Mouse (Mus musculus) CH12.LX (cell line): Measurements from ENCODE around the gene Mmp23.

ENCODE experiments used
- BHLHE40 ChIP-seq: IDR thresholded peaks from 2 replicates; pipeline ENCODE4 v1.6.1; 2011; ENCODE audit warnings: mild to moderate bottlenecking, low read depth, low read length, improper control_type of control experiment
- CTCF ChIP-seq, 2 experiments: IDR thresholded peaks in 1 of 2; conservative IDR thresholded peaks in 1 of 2; 2 replicates each; pipeline ENCODE4 v1.5.1; 2011 to 2012; ENCODE audit warnings: low read depth in 2 of 2, low read length in 2 of 2, improper control_type of control experiment in 1 of 2, inconsistent platforms in 1 of 2, mild to moderate bottlenecking in 1 of 2, moderate library complexity in 1 of 2
- EP300 ChIP-seq: IDR thresholded peaks from 2 replicates; pipeline ENCODE4 v1.6.1; 2011; ENCODE audit warnings: low read length, improper control_type of control experiment
- JUND ChIP-seq: conservative IDR thresholded peaks from 2 replicates; pipeline ENCODE4 v1.6.1; 2011; ENCODE audit warnings: low read depth, low read length, improper control_type of control experiment
- MYC ChIP-seq: IDR thresholded peaks from 2 replicates; pipeline ENCODE4 v1.6.1; 2011; ENCODE audit warnings: low read depth, mild to moderate bottlenecking, improper control_type of control experiment, low read length
- PAX5 ChIP-seq: IDR thresholded peaks from 2 replicates; pipeline ENCODE4 v1.6.1; 2012; ENCODE audit warnings: low read length, inconsistent platforms, mixed read lengths
- POLR2A ChIP-seq: IDR thresholded peaks from 2 replicates; pipeline ENCODE4 v1.6.1; 2011; ENCODE audit warnings: low read depth, mild to moderate bottlenecking, improper control_type of control experiment, low read length
- POLR2AphosphoS2 ChIP-seq: IDR thresholded peaks from 2 replicates; pipeline ENCODE4 v1.6.1; 2011; ENCODE audit warnings: low read depth, low read length, improper control_type of control experiment
- UBTF ChIP-seq: IDR thresholded peaks from 2 replicates; pipeline ENCODE4 v1.6.1; 2012; ENCODE audit warnings: low read depth, mild to moderate bottlenecking, inconsistent platforms, low read length, improper control_type of control experiment, moderate library complexity
- ZC3H11A ChIP-seq: IDR thresholded peaks from 2 replicates; pipeline ENCODE4 v1.6.1; 2012; ENCODE audit warnings: low read depth, mild to moderate bottlenecking, inconsistent platforms, low read length, improper control_type of control experiment

DNA sequence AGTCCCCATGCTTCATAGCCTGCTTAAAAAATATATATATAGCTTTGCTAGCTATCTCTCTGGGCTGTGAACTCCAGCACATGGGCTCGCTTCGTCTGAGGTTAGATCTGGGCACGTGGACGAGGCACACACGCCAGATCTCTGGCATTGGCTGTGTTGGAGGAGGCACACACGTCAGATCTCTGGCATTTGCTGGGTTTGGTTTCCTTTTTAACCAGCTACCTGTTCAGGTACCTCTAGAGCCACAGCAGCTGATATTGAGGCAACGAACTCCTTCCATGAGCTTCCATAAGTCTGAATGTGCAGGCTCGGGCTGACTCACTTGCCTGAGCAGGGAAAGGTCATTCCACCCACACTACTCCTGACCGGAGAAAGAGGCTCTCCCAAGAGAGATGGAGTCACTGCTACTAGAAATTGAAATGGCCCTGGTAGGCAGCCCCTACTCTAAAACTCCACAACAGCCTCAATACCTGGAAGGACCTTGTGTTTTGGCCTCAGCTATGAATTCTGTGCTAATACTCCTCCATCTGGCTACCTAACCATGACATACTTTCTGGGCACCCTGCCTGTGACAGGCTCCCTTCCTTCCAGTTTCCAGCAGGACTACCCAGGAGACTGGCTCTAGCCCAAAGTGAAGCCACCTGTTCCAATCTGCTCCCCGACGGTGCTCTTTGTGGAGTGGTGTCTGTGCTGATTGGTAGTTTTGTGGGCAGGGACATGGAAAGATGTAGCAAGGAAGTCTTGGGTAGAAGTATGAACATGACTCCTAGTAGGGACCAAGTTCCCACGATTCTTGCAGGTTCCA, 37.6 kb upstream of the Mmp23 start:
- no peak for TF ChIP-seq MYC
- TF ChIP-seq POLR2AphosphoS2 = no peak
- no peak for TF ChIP-seq BHLHE40
- no peak for TF ChIP-seq PAX5
- TF ChIP-seq EP300 = no peak
- no peak for TF ChIP-seq CTCF (conservative IDR thresholded peaks at IDR 0.05 in 1 of 2, IDR thresholded peaks at IDR 0.05 in 1 of 2; ENCODE audit: low read depth in 2 of 2, low read length in 2 of 2)
- TF ChIP-seq UBTF = no peak
- TF ChIP-seq JUND = no peak
- TF ChIP-seq ZC3H11A = no peak
- no peak for TF ChIP-seq POLR2A
